Mouse (Mus musculus): ENCODE data around the gene Olfr739.

The Olfr739 gene

GRCm38 (mm10) chr14:50418326-50418725 is at the start of gene Olfr739:
Gene Olfr739 (plus strand): TSS chr14:50418626.
- ATAC-seq (ENCODE audit: low TSS enrichment), result no peak

- ATAC-seq (ENCODE audit: low TSS enrichment), result no peak
These were observed 37.6 kb upstream of the Olfr739 start, which contains the start of gene Olfr736 for GRCm38 (mm10) chr14:50380863-50381262. Gene Olfr736 (plus strand): TSS chr14:50381163.

- no peak for ATAC-seq (ENCODE audit: low TSS enrichment)
These were observed 11.2 kb upstream of the Olfr739 start, which contains the start of gene Olfr738 for GRCm38 (mm10) chr14:50407268-50407667. Gene Olfr738 (plus strand): TSS chr14:50407568.

- ATAC-seq (ENCODE audit: low TSS enrichment), result no peak
These were observed 26.8 kb downstream of the Olfr739 start, which contains the start of gene Olfr740 for GRCm38 (mm10) chr14:50445245-50445644. Gene Olfr740 (plus strand): TSS chr14:50445545.

GRCm38 (mm10) chr14:50472438-50472837 is 54.0 kb downstream of the Olfr739 start, which contains the start of gene Olfr741:
Gene Olfr741 (plus strand): TSS chr14:50472738.
- ATAC-seq (ENCODE audit: low TSS enrichment), result no peak

Measured in frontal cortex, adult (tissue).